Mouse (Mus musculus) mature B cell (primary cell): Measurements from ENCODE around the gene Aar2.

Source experiments
- in situ Hi-C: fragments of 300-500 bp; cut with MboI; formaldehyde crosslinking; loops from 2 replicates; pipeline ENCODE4 v1.14.3; 2019

Gene Aar2

GRCm38 (mm10) chr2:156617536-156617935 lies 70.2 kb downstream of the Aar2 start:
- in situ Hi-C loops, result no loop called here
